Mouse (Mus musculus) cortical plate, adult 2 months (tissue): Measurements from ENCODE around the gene Pik3c2a. TPM values are rescaled to one million over a fixed set of nuclear protein-coding genes. Genes with fewer than 3 reads are reported as not detected.

Experiments used
- H3K27ac ChIP-seq: fragments of 200-500 bp; 2 replicates; pipeline ENCODE4 v1.5.1; 2012; ENCODE audit warnings: low read length, control low read depth, inconsistent platforms; ENCODE audit not compliant: insufficient read depth
- H3K4me1 ChIP-seq: fragments of 200-500 bp; 2 replicates; pipeline ENCODE4 v1.6.1; 2011; ENCODE audit warnings: low read length; ENCODE audit not compliant: control insufficient read depth, insufficient read depth
- H3K4me3 ChIP-seq: fragments of 200-500 bp; 2 replicates; pipeline ENCODE4 v1.5.1; 2011; ENCODE audit warnings: mild to moderate bottlenecking, low read length, control low read depth; ENCODE audit not compliant: insufficient read depth
- CTCF ChIP-seq: fragments of 200-500 bp; IDR thresholded peaks from 2 replicates; pipeline ENCODE4 v1.5.1; 2011; ENCODE audit warnings: mild to moderate bottlenecking, control low read depth, low read length; ENCODE audit not compliant: insufficient read depth; ENCODE audit errors: extremely low read depth
- POLR2A ChIP-seq: fragments of 200-500 bp; IDR thresholded peaks from 2 replicates; pipeline ENCODE4 v1.6.1; 2011; ENCODE audit warnings: mild to moderate bottlenecking, low read length, control low read depth; ENCODE audit not compliant: insufficient read depth; ENCODE audit errors: extremely low read depth
- polyA plus RNA-seq: library from polyadenylated mRNA; depleted of rRNA; stranded (reverse); fragments of >200 nt; gene quantifications from 2 replicates; pipeline ENCODE4 v1.2.3, GENCODE M21; 2012; rRNA removed

Pik3c2a gene
- polyA plus RNA-seq, 1 experiment, result 14.0 TPM

- no peaks in the 10 kb centered on the region for H3K4me1 ChIP-seq
- no peak overlapping the region for H3K4me3 ChIP-seq
- H3K27ac ChIP-seq, result no peak overlapping the region
- no peak for TF ChIP-seq POLR2A
Observed at GRCm38 (mm10) chr7:116301661-116302311, 141.5 kb downstream of the Pik3c2a start.

GRCm38 (mm10) chr7:116301144-116301543, 142.1 kb downstream of the Pik3c2a start:
- no peaks in the 10 kb centered on the region for H3K4me1 ChIP-seq
- H3K27ac ChIP-seq, result no peak overlapping the region
- TF ChIP-seq CTCF (no peak), POLR2A (no peak)
- no peak overlapping the region for H3K4me3 ChIP-seq

DNA sequence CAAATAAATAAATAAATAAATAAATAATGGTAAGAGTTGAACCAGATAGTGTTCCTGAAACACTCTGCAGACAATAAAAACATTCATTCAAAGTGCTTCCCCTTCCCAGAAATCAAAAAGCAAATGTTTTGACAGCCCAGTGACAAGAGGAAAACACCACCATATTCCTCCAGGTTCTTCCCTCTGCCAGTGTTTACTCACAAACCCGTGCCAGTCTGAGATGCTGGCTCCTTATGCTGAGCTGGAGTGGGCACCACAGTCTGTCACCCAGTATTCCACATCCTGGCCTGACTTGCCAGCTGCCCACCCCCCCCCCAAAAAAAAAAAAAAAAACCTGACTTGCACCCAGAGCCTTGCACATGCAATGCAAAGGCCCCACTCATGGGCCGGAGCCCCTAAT, 144.4 kb downstream of the Pik3c2a start:
- H3K4me1 ChIP-seq, result no peaks in the 10 kb centered on the region
- TF ChIP-seq POLR2A (no peak), CTCF (no peak)
- H3K27ac ChIP-seq, result no peak overlapping the region
- no peak overlapping the region for H3K4me3 ChIP-seq

GRCm38 (mm10) chr7:116298389-116298788, 144.9 kb downstream of the Pik3c2a start:
- no peak for TF ChIP-seq POLR2A
- no peak for TF ChIP-seq CTCF
- no peaks in the 10 kb centered on the region for H3K4me1 ChIP-seq
- no peak overlapping the region for H3K27ac ChIP-seq
- H3K4me3 ChIP-seq, result no peak overlapping the region

DNA sequence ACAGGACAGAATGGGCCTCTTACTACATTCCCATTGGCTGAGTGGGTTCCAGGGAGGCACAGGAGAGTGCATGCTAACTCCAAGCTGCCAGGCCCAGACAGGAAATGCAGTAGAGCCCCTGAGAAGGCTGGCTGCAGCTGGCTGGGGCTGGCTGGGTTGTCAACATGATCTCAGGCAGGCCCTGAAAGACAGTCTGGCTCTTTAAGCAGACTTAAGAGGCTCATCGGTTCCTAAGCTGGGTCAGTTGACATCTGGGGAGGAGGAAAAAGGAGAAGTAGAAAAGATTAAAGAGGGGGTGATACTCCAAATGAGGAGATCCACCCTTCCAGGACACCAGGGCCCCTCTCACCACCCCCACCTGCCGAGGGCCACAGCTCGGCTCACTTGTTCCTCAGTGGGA, 148.3 kb downstream of the Pik3c2a start:
- Histone ChIP-seq H3K4me3 (no peak overlapping the region), H3K4me1 (no peaks in the 10 kb centered on the region), H3K27ac (no peak overlapping the region)
- TF ChIP-seq CTCF (no peak), POLR2A (no peak)

GRCm38 (mm10) chr7:116292377-116292776, 150.9 kb downstream of the Pik3c2a start:
- H3K4me1 ChIP-seq, result no peaks in the 10 kb centered on the region
- no peak for TF ChIP-seq CTCF
- TF ChIP-seq POLR2A, result no peak
- no peak overlapping the region for H3K4me3 ChIP-seq
- H3K27ac ChIP-seq, result no peak overlapping the region

- TF ChIP-seq CTCF (no peak), POLR2A (no peak)
- Histone ChIP-seq H3K27ac (no peak overlapping the region), H3K4me1 (no peaks in the 10 kb centered on the region), H3K4me3 (no peak overlapping the region)
Observed at GRCm38 (mm10) chr7:116290559-116290958, 152.7 kb downstream of the Pik3c2a start.

DNA sequence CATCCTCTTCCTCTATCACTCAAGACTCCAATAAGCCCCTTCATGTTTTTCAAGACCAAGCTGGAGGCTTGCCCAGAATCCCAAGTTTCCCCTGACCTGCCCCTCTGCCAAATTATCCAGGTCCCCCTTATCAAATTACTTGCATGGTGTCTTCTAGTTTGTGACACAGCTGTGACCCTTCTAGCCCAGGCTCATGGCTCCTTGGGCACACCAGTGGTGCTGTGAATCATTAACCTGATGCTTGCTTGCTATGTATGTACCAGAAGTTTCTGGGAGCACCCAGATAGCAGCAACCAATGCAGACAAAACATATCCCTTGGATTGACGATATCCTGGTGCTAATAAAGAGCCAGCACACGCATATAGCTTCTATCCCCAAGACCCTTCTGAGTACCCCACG, 154.3 kb downstream of the Pik3c2a start:
- TF ChIP-seq POLR2A (no peak), CTCF (no peak)
- H3K27ac ChIP-seq, result no peak overlapping the region
- no peak overlapping the region for H3K4me3 ChIP-seq
- H3K4me1 ChIP-seq, result no peaks in the 10 kb centered on the region

DNA sequence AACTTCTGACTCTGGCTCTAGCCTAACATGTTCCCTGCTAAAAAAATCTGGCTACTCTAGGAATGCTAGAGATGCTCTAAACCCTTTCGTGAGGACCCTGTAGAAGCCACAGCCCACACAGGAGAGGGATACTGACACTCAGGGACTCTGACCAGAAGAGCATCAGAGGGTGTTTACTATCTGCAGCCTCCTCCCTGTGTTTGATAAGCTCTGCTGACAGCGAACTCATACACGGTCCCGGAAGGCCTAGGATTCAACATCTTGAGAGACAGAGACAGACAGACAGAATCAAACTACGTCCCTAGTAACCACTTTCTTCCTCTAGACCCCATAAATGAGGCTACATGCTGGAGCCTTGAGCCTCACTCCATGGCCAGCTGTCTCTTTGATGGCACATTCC, 155.3 kb downstream of the Pik3c2a start:
- Histone ChIP-seq H3K27ac (no peak overlapping the region), H3K4me3 (no peak overlapping the region), H3K4me1 (no peaks in the 10 kb centered on the region)
- TF ChIP-seq POLR2A (no peak), CTCF (no peak)

Other genes starting within 250 kb of the Pik3c2a start
- 25.5 and 31.7 TPM in 2 replicates for gene Plekha7, start 135.1 kb downstream of the Pik3c2a start, polyA plus RNA-seq
- gene Rps13, start 109.3 kb downstream of the Pik3c2a start, polyA plus RNA-seq, result 462 and 464 TPM in 2 replicates
- gene Nucb2, start 60.9 kb upstream of the Pik3c2a start, polyA plus RNA-seq, result 14.4 and 14.7 TPM in 2 replicates